Mouse (Mus musculus) adrenal gland (tissue): ENCODE measurements at regions not wholly inside any gene's neighbourhood (a gene's known extent, or its start where the extent isn't known, plus 50 kb on each side); places are given as distances from the start of the nearest gene placed in this dataset.

ENCODE experiments used
- intact Hi-C: fragments of 180-260 bp; cut with DNase I; formaldehyde crosslinking; loops from one replicate; pipeline ENCODE4 v1.15.1; 2025

- intact Hi-C loops = no loop called here
Observed at GRCm38 (mm10) chr9:22937686-22938391, 285.0 kb upstream of the Bmper start.

DNA sequence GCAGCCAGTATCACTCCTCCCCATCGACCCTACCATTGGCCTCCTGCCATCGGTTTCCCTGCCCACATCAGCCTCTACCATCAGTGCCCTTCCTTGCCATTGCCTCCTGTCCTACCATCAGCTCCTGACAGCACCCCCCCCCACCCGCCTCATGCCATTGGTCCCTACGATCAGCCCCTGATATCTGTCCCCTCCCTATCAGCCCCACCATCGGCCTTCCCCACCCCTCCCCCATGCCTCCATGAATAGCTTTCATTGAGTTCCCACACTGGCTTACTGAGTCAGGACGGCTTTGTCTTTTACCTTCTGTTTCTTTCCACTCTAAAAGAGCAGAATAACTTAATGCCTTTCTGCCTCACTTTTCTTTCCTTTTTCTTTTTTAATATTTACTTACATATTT, 277.9 kb upstream of the Bmper start:
- intact Hi-C loops = no loop called here

DNA sequence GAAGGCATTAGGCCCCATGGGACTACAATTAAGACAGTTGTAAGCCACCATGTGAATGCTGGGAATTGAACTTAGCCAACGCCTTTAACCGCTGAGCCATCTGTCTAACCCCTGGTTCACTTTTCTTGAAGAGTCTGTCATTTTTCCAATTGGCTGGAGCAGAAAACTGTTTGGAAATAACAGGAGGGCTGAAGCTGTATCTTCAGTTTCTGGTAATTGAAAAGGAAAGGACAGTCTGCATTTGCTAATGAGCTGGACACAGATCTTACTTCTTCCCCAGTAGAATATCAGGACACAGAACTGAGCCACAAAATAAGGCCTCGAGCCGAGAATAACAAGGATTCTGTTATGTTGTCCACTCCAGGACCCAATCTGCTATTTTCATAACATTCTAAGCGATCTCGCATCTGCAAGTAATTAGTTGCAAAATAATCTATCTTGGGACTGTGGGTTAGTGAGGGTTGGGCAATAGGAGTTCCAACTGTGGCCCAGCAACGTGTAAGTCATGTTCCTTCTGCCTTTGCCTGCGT, 277.4 kb upstream of the Bmper start:
- intact Hi-C loops = no loop called here

- intact Hi-C loops = no loop called here
Observed at GRCm38 (mm10) chr9:22952571-22953442, 270.1 kb upstream of the Bmper start.

- intact Hi-C loops = no loop called here
Observed at GRCm38 (mm10) chr9:22962269-22962815, 260.5 kb upstream of the Bmper start.

GRCm38 (mm10) chr9:22971312-22971711, 251.6 kb upstream of the Bmper start:
- intact Hi-C loops = no loop called here

GRCm38 (mm10) chr9:22976748-22977147, 246.1 kb upstream of the Bmper start:
- intact Hi-C loops = no loop called here

DNA sequence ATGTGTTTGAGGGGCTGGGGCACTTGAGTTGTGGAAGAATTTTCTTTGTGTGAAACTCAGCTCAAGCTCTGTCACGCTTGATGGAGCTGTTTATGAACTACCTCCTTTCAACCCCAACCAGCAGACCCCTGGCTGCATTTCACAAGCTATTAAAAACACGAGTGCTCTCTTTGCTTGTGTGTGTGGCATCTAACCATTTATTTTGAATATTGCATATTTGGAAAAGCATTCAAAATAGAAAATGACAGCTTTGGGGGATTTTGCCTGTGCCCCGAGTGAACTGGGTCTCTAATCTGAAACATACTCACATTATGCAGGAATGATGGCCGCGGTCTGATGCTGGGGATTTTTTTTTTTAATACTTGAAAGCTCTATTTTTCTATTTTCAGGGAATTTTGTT, 243.2 kb upstream of the Bmper start:
- intact Hi-C loops = no loop called here

- intact Hi-C loops = no loop called here
Observed at GRCm38 (mm10) chr9:22989508-22989907, 233.4 kb upstream of the Bmper start.

DNA sequence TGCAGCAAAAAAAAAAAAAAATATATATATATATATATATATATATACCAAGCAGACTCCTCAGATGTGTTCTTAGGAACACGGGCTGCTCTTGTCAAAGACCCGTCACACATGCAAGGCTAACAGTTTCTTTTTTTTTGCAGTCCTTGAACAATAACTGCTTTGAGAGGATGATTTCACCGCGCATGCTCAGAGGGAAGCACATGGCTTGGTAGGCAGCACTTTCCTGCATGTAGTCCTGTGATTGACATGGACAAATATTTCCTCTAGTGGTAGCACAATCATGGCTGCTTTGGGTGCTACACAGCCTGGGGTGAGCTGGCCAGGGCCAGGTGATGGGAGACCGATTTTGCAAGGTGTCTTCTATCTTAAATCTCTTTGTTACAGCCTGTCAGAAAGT, 229.3 kb upstream of the Bmper start:
- intact Hi-C loops = no loop called here

GRCm38 (mm10) chr9:22995564-22995963, 227.3 kb upstream of the Bmper start:
- intact Hi-C loops = no loop called here

DNA sequence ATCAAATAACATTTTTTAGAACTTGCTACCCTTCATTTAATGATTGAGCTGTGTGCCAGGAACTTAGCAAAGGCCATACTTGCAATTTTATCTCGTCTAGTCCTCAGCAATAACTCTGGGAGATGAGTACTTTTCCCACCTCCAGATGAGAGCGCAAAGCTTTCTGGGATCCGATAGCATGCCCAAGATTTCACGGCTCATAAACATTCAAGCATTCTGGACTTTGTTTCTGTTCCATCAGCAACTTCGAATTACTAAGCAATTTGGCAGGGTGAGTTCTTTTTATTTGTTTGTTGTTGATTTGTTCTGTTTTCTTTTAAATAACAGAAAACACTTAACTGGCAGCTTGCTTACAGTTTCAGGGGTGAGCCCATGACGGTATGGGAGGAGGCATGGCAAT, 224.6 kb upstream of the Bmper start:
- intact Hi-C loops = no loop called here

GRCm38 (mm10) chr9:22999181-22999580, 223.7 kb upstream of the Bmper start:
- intact Hi-C loops = no loop called here

GRCm38 (mm10) chr9:23000200-23000599, 222.7 kb upstream of the Bmper start:
- intact Hi-C loops = no loop called here

GRCm38 (mm10) chr9:23003195-23004061, 219.4 kb upstream of the Bmper start:
- intact Hi-C loops = no loop called here

GRCm38 (mm10) chr9:23005005-23005404, 217.9 kb upstream of the Bmper start:
- intact Hi-C loops = no loop called here

DNA sequence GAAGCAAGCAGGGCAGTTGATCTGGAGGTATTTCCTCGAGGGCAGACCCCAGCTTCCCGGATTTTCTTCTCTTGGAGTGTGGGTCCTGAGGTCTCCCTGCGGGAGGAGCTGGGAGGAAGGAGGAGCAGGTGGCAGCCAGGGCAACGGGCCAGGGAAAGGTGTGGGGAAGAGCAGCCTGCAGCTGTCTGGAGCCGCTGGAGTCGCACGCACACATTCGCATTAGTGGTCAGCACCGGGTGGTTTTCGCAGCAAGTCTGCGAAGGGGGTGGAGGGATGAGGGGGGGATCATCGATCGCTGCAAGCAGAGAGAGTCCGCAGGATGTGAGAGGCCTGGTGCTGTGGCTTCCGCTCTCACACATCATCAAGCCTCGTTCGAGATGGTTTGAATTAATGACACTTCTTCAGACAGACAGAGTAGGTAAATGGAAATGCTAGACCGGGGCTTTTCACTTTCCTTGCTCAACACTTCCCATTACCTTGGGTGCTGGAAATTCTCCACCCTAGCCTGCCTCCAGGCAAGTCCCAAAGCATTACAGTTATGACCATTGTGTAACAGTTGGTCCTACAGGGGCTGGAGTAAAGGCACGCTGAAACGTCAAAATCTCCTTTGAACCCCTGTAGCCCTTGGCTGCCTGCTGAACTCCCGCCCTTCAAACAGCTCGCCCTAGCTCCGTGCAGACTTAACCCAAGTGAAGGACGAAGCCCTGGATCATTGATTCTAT, 213.3 kb upstream of the Bmper start:
- intact Hi-C loops = no loop called here

- intact Hi-C loops = no loop called here
Observed at GRCm38 (mm10) chr9:23011316-23011959, 211.4 kb upstream of the Bmper start.

- intact Hi-C loops = no loop called here
Observed at GRCm38 (mm10) chr9:23012130-23012529, 210.7 kb upstream of the Bmper start.

DNA sequence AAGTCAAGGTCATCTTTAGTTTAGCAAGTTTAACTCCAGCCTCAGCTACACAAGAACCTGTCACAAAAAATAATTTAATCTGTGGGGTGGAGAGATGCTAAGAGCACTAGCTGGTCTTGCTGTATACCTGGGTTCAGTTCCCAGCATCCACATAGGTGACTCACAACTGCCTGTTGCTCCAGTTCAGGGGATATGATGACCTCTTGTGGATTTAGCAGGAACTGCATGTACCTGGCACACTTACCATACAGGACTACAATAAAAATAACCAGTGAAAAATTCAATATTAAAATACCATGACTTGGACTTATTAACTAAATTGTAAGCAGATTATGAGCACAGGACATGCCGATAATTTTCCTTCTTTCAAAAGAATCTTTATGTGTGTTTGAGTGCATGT, 206.1 kb upstream of the Bmper start:
- intact Hi-C loops = no loop called here
